In the genomic region with DNA sequence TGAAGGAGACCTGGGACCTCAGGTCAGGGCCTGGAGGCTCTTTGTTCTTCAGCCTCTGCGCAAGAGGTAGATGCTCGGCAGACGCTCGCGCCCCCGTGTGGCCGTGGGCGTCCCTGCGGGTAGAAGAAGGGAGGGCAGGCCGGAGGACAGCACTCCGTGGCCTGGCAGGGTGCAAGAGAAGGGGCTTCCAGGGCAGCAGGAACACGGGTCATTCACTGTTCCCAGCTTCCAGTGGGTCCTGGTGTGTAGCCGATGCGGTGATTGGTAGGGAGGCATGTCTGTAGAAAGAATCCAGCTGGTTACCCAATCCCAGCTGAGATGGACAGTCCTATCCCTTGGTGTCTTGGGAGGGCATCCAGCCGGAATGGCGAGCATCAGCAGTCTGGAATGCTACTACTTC, we compare ENCODE assay signal across 9 mouse cellular contexts.
DNase-seq lines count a peak whose midpoint lies in the region; ATAC-seq lines count a peak whose summit lies in the region.
"Had no signal": no experiment of that assay in that cellular context is flagged by ENCODE, and none has a peak within 500 bp of the region (broad histone marks: within the 10 kb centered on the region; RNA-seq: fewer than 3 reads in every experiment).

No protein-coding gene starts in this region.

- peak overlapping the region; percentile 53 for H3K27ac ChIP-seq in limb, embryonic 10.5 days
- no peak overlapping the region for H3K27ac ChIP-seq in midbrain, embryonic 13.5 days
- H3K27ac ChIP-seq: hindbrain, embryonic 15.5 days had no signal

- no peaks in the 10 kb centered on the region for H3K9me3 ChIP-seq in limb, embryonic 10.5 days (replicated peaks)
- H3K9me3 ChIP-seq in midbrain, embryonic 13.5 days: no peaks in the 10 kb centered on the region
- H3K9me3 ChIP-seq: hindbrain, embryonic 15.5 days had no signal

- WGBS in limb, embryonic 10.5 days: 17% methylated on average over 16 of the region's 16 CpGs
- WGBS in midbrain, embryonic 13.5 days: 14% methylated on average over 16 of the region's 16 CpGs

- H3K27me3 ChIP-seq in limb, embryonic 10.5 days (ENCODE audit: low read depth, poor library complexity, severe bottlenecking): peaks cover 48% of the 10 kb centered on the region
- H3K27me3 ChIP-seq in midbrain, embryonic 13.5 days: peaks cover 53% of the 10 kb centered on the region

- DNase-seq in ZHBTc4 (ENCODE audit: low read depth, low spot score): peak; percentile 75
- peak; percentile 58 for DNase-seq in cerebellum, adult 8-10 months
- DNase-seq in frontal cortex, postnatal 36 days (ENCODE audit: low spot score in 2 of 2): peak; percentile 70
- DNase-seq in induced T-regulatory cell, adult 2 months (ENCODE audit: low read depth): peak; percentile 40
- DNase-seq in limb, embryonic 10.5 days (ENCODE audit: low spot score): peak; percentile 91
- DNase-seq in spleen, postnatal 36 days (ENCODE audit: low spot score in 2 of 2): peak; percentile 11 to 26

- 0 out of 2 replicates have a peak, but pooled peaks have one; percentile 10 for ATAC-seq in midbrain, embryonic 13.5 days
- ATAC-seq in monocyte, adult 5-6 weeks (replicated peaks; ENCODE audit: insufficient number of reproducible peaks, low FRiP score, low TSS enrichment, poor library complexity, severe bottlenecking): no peak; the same call in 1 of the 2 replicates

- peaks cover 22% of the 10 kb centered on the region for H3K4me1 ChIP-seq in limb, embryonic 10.5 days
- H3K4me1 ChIP-seq in midbrain, embryonic 13.5 days (replicated peaks): peaks cover 23% of the 10 kb centered on the region

- no peak overlapping the region for H3K4me3 ChIP-seq in limb, embryonic 10.5 days
- H3K4me3 ChIP-seq in midbrain, embryonic 13.5 days (replicated peaks): no peak overlapping the region
- H3K4me3 ChIP-seq: hindbrain, embryonic 15.5 days had no signal

- no peak overlapping the region for H3K4me2 ChIP-seq in midbrain, embryonic 13.5 days (replicated peaks)
- H3K4me2 ChIP-seq: hindbrain, embryonic 15.5 days had no signal

- H3K36me3 ChIP-seq in limb, embryonic 10.5 days: no peaks in the 10 kb centered on the region
- no peaks in the 10 kb centered on the region for H3K36me3 ChIP-seq in midbrain, embryonic 13.5 days
- H3K36me3 ChIP-seq: hindbrain, embryonic 15.5 days had no signal

- no peak overlapping the region for H3K9ac ChIP-seq in midbrain, embryonic 13.5 days (replicated peaks)
- H3K9ac ChIP-seq: hindbrain, embryonic 15.5 days had no signal

Comparison
In these comparisons a context has a peak if more than half of its experiments do, and no peak if none do; other contexts are left out.
1. DNase-seq: peak in every context shown above with its lines; median percentile 91 in limb, embryonic 10.5 days; 75 in ZHBTc4; 70 in frontal cortex, postnatal 36 days; 58 in cerebellum, adult 8-10 months; 40 in induced T-regulatory cell, adult 2 months; 18 in spleen, postnatal 36 days.